Mouse (Mus musculus): ENCODE results near the gene Gpr19.

DNA sequence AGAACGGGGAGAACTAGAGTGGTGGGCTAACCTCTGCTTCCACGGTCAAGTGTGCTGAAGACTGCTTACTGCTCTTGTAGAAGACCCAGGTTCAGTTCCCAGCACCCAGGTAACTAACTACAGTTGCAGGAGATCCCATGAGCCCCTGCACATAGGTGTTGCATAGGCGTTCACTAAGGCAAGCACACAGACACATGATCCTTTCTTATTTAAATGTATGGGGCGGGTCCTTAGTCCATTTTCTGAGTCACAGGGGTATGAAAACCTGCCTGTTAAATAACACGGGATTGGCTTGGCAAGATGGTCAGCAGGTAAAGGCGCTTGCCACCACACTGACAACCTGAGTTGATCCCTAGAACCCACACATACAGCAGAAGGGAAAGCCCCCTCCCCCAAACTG, 39.4 kb downstream of the Gpr19 start:
- TF ChIP-seq CTCF (IDR thresholded peaks at IDR 0.05; ENCODE audit: borderline replicate concordance, control insufficient read depth, extremely low read depth, insufficient read depth, low read length, poor library complexity) (no peak), POLR2A (IDR thresholded peaks at IDR 0.05; ENCODE audit: control insufficient read depth, extremely low read depth, insufficient read depth, low read length, poor library complexity) (no peak)
